Mouse (Mus musculus) liver, embryonic 15.5 days (tissue): ENCODE results near the gene Cyth4. TPM values are rescaled to one million over a fixed set of nuclear protein-coding genes. Genes with fewer than 3 reads are reported as not detected.
A peak's percentile ranks its signal among the peaks of the same experiment; 100 is the strongest.

Source experiments
- ATAC-seq: fragments of 200-750 bp; cut with Nextera tagmentation; 2 replicates; pipeline ENCODE4 v1.8.0; 2017; ENCODE audit warnings: moderate number of reproducible peaks, mild to moderate bottlenecking, moderate library complexity; ENCODE audit not compliant: insufficient read depth
- H3K27ac ChIP-seq: fragments of 300-500 bp; sonication (generic); replicated peaks from 2 replicates; pipeline ENCODE4 v1.5.1; 2015; ENCODE audit warnings: mild to moderate bottlenecking, inconsistent platforms
- H3K27me3 ChIP-seq: fragments of 300-500 bp; sonication (generic); 2 replicates; pipeline ENCODE4 v1.6.1; 2015; ENCODE audit warnings: mild to moderate bottlenecking, inconsistent platforms
- H3K36me3 ChIP-seq: fragments of 300-500 bp; sonication (generic); replicated peaks from 2 replicates; pipeline ENCODE4 v1.6.1; 2015; ENCODE audit warnings: moderate library complexity, mild to moderate bottlenecking, inconsistent platforms
- H3K4me1 ChIP-seq: fragments of 300-500 bp; sonication (generic); replicated peaks from 2 replicates; pipeline ENCODE4 v1.6.1; 2015; ENCODE audit warnings: inconsistent platforms
- H3K4me2 ChIP-seq: fragments of 300-500 bp; sonication (generic); 2 replicates; pipeline ENCODE4 v1.6.1; 2015; ENCODE audit warnings: moderate library complexity, mild to moderate bottlenecking, inconsistent platforms
- H3K4me3 ChIP-seq: fragments of 300-500 bp; sonication (generic); replicated peaks from 2 replicates; pipeline ENCODE4 v1.5.1; 2015; ENCODE audit warnings: mild to moderate bottlenecking, inconsistent platforms
- H3K9ac ChIP-seq: fragments of 300-500 bp; sonication (generic); 2 replicates; pipeline ENCODE4 v1.6.1; 2015; ENCODE audit warnings: moderate library complexity, mild to moderate bottlenecking, inconsistent platforms
- H3K9me3 ChIP-seq: fragments of 300-500 bp; sonication (generic); replicated peaks from 2 replicates; pipeline ENCODE4 v1.6.1; 2016; ENCODE audit warnings: inconsistent platforms
- WGBS: fragments of 180-500 bp; shearing (Covaris S2); methylation state at CpG from one replicate; pipeline ENCODE4 v1.1.7; 2015; ENCODE audit warnings: mixed read lengths; ENCODE audit not compliant: insufficient replicate concordance; 5-methylcytosine and 5-hydroxymethylcytosine counted together
- polyA plus RNA-seq: library from polyadenylated mRNA; unstranded; fragments of >200 nt; fragmentation: Nextera tagmentation; extraction: Ambion mirVana; gene quantifications from 2 replicates; pipeline ENCODE4 v1.2.1, GENCODE M21; 2015

Gene Cyth4
- 13.5 and 14.7 TPM in 2 replicates for polyA plus RNA-seq

- Histone ChIP-seq H3K9ac (no peak within 1 kb of the TSS), H3K4me1 (peaks cover 5% of the 10 kb centered on the region; the same call in 1 of the 2 replicates), H3K27ac (peak within 1 kb of the TSS; percentile 67), H3K36me3 (no peaks in the 10 kb centered on the region), H3K9me3 (no peaks in the 10 kb centered on the region), H3K27me3 (no peaks in the 10 kb centered on the region), H3K4me3 (peak within 1 kb of the TSS; percentile 43), H3K4me2 (peak within 1 kb of the TSS; percentile 23)
- 16% methylated on average over 7 of the region's 7 CpGs for WGBS
- ATAC-seq, result peak; percentile 48; the same call in 1 of the 2 replicates
Measured at GRCm38 (mm10) chr15:78596914-78597313, at the start of gene Cyth4. Cyth4 (plus strand) TSS chr15:78597047.

- H3K4me2 ChIP-seq, result no peak overlapping the region
- no peak overlapping the region for H3K4me3 ChIP-seq
- H3K36me3 ChIP-seq, result no peaks in the 10 kb centered on the region
- peaks cover 12% of the 10 kb centered on the region; the same call in 1 of the 2 replicates for H3K4me1 ChIP-seq
- peaks cover 22% of the 10 kb centered on the region for H3K27me3 ChIP-seq
- 34% methylated on average over 5 of the region's 5 CpGs for WGBS
- no peak overlapping the region for H3K9ac ChIP-seq
- no peaks in the 10 kb centered on the region for H3K9me3 ChIP-seq
- no peak for ATAC-seq
- no peak overlapping the region for H3K27ac ChIP-seq
Measured at GRCm38 (mm10) chr15:78547415-78548335, 49.2 kb upstream of the Cyth4 start.

- peaks cover 21% of the 10 kb centered on the region for H3K27me3 ChIP-seq
- no peak for ATAC-seq
- no peak overlapping the region for H3K4me3 ChIP-seq
- H3K9ac ChIP-seq, result no peak overlapping the region
- H3K4me1 ChIP-seq, result peaks cover 12% of the 10 kb centered on the region; the same call in 1 of the 2 replicates
- no peak overlapping the region for H3K27ac ChIP-seq
- 29% methylated on average over 3 of the region's 3 CpGs for WGBS
- no peaks in the 10 kb centered on the region for H3K36me3 ChIP-seq
- H3K4me2 ChIP-seq, result no peak overlapping the region
- no peaks in the 10 kb centered on the region for H3K9me3 ChIP-seq
Measured at GRCm38 (mm10) chr15:78548336-78548665, 48.5 kb upstream of the Cyth4 start.

- Histone ChIP-seq H3K9ac (no peak overlapping the region), H3K27ac (no peak overlapping the region), H3K9me3 (no peaks in the 10 kb centered on the region), H3K4me1 (peaks cover 12% of the 10 kb centered on the region; the same call in 1 of the 2 replicates), H3K4me2 (no peak overlapping the region), H3K27me3 (peaks cover 17% of the 10 kb centered on the region), H3K4me3 (no peak overlapping the region), H3K36me3 (no peaks in the 10 kb centered on the region)
- WGBS, result 55% methylated on average over 8 of the region's 8 CpGs
- ATAC-seq, result no peak
Measured at GRCm38 (mm10) chr15:78548711-78549110, 48.1 kb upstream of the Cyth4 start.

GRCm38 (mm10) chr15:78549189-78549734, 47.6 kb upstream of the Cyth4 start:
- Histone ChIP-seq H3K27me3 (peaks cover 11% of the 10 kb centered on the region; the same call in 1 of the 2 replicates), H3K9me3 (no peaks in the 10 kb centered on the region), H3K36me3 (no peaks in the 10 kb centered on the region), H3K4me3 (no peak overlapping the region), H3K27ac (no peak overlapping the region), H3K4me1 (peaks cover 12% of the 10 kb centered on the region; the same call in 1 of the 2 replicates), H3K9ac (no peak overlapping the region), H3K4me2 (no peak overlapping the region)
- no peak for ATAC-seq
- WGBS, result 40% methylated on average over 4 of the region's 4 CpGs

GRCm38 (mm10) chr15:78554545-78555313, 42.1 kb upstream of the Cyth4 start:
- H3K4me3 ChIP-seq, result peak overlapping the region; percentile 26
- H3K9me3 ChIP-seq, result no peaks in the 10 kb centered on the region
- ATAC-seq, result no peak
- H3K27me3 ChIP-seq, result no peaks in the 10 kb centered on the region; the same call in 1 of the 2 replicates
- H3K36me3 ChIP-seq, result no peaks in the 10 kb centered on the region
- peak overlapping the region; percentile 38 for H3K4me2 ChIP-seq
- 62% methylated on average over 25 of the region's 25 CpGs for WGBS
- H3K4me1 ChIP-seq, result no peaks in the 10 kb centered on the region; the same call in 1 of the 2 replicates
- H3K9ac ChIP-seq, result no peak overlapping the region
- H3K27ac ChIP-seq, result no peak overlapping the region

- H3K9me3 ChIP-seq, result no peaks in the 10 kb centered on the region
- 47% methylated on average over 10 of the region's 10 CpGs for WGBS
Measured at GRCm38 (mm10) chr15:78557693-78558535, 38.9 kb upstream of the Cyth4 start.

GRCm38 (mm10) chr15:78559141-78559979, 37.5 kb upstream of the Cyth4 start:
- Histone ChIP-seq H3K4me3 (no peak overlapping the region), H3K4me1 (peaks cover 12% of the 10 kb centered on the region), H3K36me3 (peaks cover 12% of the 10 kb centered on the region), H3K4me2 (no peak overlapping the region), H3K9me3 (no peaks in the 10 kb centered on the region), H3K27me3 (no peaks in the 10 kb centered on the region; the same call in 1 of the 2 replicates), H3K9ac (no peak overlapping the region), H3K27ac (no peak overlapping the region)
- 47% methylated on average over 11 of the region's 11 CpGs for WGBS
- ATAC-seq, result no peak

More at GRCm38 (mm10) chr15:78557693-78558535, 38.9 kb upstream of the Cyth4 start:
- ATAC-seq, result no peak
- no peaks in the 10 kb centered on the region; the same call in 1 of the 2 replicates for H3K27me3 ChIP-seq
- peaks cover 12% of the 10 kb centered on the region for H3K36me3 ChIP-seq
- H3K4me3 ChIP-seq, result no peak overlapping the region
- no peak overlapping the region for H3K4me2 ChIP-seq
- no peak overlapping the region for H3K9ac ChIP-seq
- H3K27ac ChIP-seq, result no peak overlapping the region
- no peaks in the 10 kb centered on the region; the same call in 1 of the 2 replicates for H3K4me1 ChIP-seq

- Histone ChIP-seq H3K4me3 (no peak overlapping the region), H3K4me2 (peak overlapping the region; percentile 53), H3K9ac (no peak overlapping the region), H3K27me3 (no peaks in the 10 kb centered on the region), H3K27ac (no peak overlapping the region), H3K4me1 (peaks cover 48% of the 10 kb centered on the region), H3K36me3 (peaks cover 20% of the 10 kb centered on the region), H3K9me3 (no peaks in the 10 kb centered on the region)
- WGBS, result 96% methylated on average over 3 of the region's 3 CpGs
- no peak for ATAC-seq
Measured at GRCm38 (mm10) chr15:78563344-78563743, 33.5 kb upstream of the Cyth4 start.
